Mouse (Mus musculus) thymus, postnatal 36 days (tissue): Measurements from ENCODE around the gene Mccc1.

ENCODE experiments used
- DNase-seq, 2 experiments: peaks; one replicate each; pipeline ENCODE4 v3.0.0; 2022; ENCODE audit warnings: mixed read lengths in 2 of 2

The Mccc1 gene

DNA sequence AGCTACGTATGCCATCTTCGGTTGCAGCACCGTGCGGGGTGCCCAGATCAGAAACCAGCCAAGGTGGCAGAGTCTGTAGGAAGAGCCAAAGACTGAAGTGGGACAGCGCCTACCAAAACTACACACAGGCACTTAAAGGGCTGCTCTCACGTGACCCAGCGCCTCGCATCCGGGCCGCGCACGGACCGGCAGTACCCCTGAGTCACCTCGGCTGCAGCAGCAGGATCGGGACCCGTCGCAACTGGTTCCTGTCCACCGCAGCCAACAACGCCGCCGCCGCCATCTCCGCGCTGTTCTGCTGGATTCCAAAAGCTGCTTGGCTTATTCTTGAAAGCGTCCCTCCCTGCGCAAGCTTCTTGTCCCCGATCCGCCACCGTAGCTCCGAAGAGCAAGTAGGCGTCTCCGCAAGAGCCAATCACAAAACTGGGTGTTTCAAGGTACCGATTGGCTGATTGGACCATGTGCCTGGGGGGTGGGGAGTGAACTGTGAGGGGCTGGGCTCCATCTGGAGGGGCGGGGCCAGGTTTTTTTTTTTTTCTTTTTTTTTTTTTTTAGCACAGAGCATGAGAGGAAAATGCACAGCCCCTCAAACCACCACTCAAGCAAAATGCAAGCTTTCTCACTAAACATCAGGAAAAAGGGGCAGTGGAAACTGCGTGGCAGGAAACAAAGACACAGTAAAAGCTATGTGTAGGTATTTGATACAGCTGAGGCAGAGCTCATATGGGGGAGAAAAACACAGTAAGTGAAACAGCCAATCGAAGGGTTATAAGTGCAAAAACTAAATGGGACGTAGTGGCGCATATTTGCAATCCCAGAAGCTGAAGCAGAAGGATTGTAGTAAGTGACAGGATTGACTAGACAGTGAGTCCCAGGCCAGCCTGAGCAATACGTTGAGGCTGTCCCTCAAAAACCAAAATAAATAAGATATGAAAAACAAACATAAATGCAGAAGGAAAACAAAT, at the start of gene Mccc1:
Gene Mccc1 (minus strand): TSS at position 404 of the 965 bp plus-strand sequence.
- peak; percentile 90 to 92 for DNase-seq

GRCm38 (mm10) chr3:36049106-36049505, 48.6 kb upstream of the Mccc1 start:
- DNase-seq, result no peak

DNA sequence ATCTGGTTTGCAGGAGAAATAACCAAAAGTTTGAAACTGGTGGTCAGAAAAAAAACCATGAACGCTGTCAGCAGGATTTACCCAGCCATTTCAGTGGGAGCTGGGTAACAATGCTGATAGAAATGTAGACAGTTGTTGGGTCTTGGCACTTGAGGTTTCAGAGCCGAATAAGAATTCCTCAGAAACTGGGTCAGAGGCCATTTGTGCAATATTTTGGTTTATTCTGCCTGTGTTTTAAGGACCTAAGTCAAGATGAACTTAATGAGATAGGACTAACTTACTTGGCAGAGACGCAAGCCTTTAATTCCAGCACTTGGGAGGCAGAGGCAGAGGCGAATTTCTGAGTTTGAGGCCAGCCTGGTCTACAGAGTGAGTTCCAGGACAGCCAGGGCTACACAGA, 44.6 kb upstream of the Mccc1 start:
- no peak for DNase-seq

GRCm38 (mm10) chr3:36044520-36044919, 44.0 kb upstream of the Mccc1 start:
- no peak for DNase-seq

- DNase-seq, result no peak
Measured at GRCm38 (mm10) chr3:36031740-36032510, 31.4 kb upstream of the Mccc1 start.

DNA sequence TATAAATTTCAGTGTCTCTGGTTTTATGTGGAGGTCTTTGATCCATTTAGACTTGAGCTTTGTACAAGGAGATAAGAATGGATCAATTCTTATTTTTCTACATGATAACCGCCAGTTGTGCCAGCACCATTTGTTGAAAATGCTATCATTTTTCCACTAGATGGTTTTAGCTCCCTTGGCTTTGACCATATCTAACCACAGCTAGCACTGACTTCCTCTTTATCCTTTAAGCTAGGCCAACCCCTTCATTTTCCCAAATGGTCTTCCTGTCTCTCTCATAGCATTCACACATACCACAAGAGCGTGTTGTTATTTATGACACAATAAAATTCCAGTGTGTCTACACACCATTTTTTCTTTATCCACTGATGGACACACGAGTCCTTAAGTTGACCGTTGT, 29.5 kb upstream of the Mccc1 start:
- DNase-seq, result no peak

DNA sequence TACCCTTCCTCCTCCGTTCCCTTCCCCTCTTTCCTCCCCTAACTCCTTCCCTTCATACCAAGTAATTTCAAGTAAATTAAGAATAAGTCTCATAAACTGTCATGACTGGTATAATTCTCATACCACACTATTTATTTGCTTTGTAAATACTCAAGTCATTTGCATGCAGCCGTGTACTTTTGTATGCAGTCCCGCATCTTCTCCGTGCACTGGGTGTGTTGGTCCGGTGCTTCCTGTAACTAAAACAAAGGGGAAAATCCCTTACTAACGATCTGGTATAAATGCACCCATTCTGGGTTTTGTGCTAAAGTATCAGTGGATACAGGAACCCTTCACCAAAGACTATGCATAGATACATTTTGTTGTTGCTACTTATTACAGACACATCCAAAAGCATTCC, 25.3 kb upstream of the Mccc1 start:
- no peak for DNase-seq

DNA sequence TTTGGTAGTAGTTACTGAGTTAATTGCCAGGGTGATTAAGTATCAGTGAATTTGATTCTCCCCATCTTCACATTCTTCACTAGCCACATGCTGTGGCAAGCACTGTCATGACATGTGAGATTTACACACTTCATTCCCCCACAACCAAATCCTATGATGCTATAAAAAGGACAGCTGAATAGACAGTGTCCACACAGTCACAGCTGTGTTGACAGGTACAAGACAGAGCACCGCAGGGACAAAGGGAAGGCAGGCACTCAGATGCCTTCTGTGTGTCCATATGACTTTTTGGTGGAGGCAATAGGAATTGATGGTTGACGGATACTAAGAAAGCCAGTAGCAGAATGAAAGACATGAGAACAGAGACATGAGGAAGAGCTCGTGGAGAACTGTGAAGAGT, 10.8 kb upstream of the Mccc1 start:
- DNase-seq, result no peak

DNA sequence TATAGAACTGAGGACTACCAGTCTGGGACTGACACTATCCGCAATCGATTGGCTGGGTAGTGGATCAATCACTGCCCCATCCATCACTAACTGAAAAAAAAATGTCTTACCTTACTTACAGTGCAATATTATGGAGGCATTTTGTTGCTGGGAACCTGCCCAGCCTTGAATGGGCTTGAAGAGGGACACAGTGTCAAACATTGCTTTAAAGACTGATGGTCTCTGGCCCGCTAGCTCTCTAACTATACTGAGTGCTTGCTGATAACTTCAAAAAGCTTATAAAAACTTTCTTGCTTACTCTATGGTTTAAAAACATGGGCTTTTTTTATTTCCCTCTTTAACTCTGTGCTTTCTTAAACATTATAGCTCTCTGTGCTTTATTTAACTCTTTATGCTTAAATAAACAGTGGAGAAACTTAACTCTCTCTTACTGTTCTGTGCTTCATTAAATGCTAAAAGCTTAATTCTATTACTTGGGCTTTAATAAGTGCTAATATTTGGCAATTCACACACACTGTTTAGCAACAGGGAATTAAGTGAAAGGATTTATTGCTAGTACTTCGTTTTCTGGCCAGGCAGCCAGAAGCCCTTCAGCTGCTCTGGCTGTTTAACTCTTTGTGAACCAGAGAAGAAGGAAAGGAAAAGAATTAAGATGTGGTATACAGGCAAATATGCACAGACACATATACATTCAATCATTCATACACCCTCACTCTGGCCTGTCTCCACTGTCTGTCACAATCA, 8.1 kb upstream of the Mccc1 start:
- DNase-seq, result no peak

- DNase-seq, result no peak
Measured at GRCm38 (mm10) chr3:36004028-36004895, 3.8 kb upstream of the Mccc1 start.

DNA sequence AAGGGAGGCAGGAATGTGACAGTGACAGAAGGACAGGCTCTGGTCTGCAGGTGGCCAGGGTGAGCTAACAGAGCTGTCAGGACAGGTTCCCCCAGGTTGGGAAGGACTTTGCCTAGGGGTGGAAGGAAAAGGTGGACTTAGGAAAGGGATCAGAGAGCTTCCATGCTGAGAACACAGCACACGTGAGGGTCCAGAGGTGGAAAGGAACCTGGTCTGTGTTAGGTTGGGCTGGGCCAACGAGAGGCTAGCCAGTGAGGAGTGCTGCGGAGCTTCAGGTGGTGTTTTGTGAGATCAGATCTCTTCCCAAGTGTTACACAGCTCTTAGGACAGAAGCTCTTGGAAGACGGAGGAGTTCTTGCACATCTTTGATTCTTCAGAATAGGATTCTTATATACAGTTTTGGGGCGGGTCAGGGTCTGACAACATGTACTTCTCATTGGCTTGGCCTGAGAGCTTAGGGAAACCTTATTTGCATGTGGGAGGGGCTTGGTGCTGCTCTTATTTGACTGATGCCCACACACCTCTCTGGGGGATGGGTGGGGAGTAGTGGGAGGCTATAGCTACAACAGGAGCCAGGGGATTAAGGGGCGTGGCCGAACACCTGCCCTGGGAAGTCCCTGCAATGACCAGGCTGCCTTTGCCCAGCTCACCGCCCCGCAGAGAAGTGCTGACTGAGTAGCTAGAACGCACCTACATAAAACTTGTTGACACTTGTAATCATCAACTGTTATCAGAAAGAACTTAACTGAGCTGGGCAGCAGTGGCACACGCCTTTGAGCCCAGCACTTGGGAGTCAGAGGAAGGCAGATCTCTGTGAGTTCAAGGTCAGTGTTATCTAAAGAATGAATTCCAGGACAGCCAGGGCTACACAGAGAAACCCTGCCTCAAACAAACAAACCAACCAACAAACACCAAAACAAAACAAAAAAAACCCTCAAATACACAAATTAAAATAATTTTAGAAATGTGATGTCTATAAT, 5.6 kb downstream of the Mccc1 start:
- no peak for DNase-seq

DNA sequence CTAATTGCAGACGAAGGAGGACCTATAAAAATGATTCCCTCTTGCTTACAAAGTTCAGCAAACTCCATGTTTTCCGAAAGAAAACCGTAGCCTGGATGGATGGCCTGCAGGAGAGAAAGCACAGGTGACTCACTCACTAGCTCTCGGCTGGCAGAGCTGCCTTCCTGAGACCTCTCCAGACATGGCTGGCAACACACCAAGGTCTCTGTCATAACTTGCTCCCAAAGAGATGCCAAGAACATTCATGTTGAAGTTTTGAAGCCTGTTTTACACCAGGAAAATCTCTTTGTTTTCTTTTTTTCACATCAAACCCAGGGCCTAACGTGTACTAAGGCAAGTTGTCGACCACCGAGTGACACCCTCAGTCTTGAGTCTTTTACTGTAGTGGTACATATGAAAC, 9.8 kb downstream of the Mccc1 start:
- no peak for DNase-seq

- DNase-seq, result no peak
Measured at GRCm38 (mm10) chr3:35988031-35988430, 12.4 kb downstream of the Mccc1 start.

DNA sequence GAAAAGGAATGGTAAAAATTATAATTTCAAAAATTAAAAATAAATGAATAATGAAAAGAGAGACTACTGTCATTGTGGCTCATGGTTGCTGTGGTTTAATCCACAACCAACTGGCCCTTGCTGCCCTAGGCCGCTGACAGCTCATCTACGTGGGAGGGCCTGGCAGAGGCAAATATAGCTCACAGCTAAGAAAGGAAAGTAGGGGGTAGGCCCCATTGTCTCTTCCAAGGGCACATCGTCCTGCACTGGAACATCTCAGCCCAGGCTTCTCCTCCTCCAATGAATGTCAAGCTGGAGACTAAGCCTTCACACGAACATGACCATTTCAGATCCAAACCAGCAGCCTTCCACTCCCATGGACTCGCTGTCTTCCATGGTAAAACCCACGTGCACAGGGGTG, 14.2 kb downstream of the Mccc1 start:
- no peak for DNase-seq

GRCm38 (mm10) chr3:35973551-35973950, 26.9 kb downstream of the Mccc1 start:
- peak; percentile 47 to 48 for DNase-seq

DNA sequence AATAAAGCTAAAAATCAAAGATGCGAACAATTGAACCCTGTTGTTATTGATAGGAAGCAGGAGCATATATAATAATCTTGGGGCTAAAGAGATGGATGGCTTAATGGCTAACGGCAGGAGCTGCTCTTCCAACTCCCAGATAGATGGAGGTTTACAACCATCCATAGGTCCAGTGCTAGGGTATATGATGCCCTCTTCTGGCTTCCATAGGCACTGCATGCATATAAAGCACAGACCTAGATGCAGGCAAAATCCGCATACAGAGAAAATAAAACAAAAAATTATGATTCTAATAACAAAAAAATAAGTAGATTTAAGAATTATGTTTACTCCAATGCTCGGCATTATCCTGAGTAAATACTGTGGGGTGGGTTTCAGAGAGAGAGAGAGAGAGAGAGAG, 27.5 kb downstream of the Mccc1 start:
- peak in 1 of 2 experiments; percentile 7 for DNase-seq

GRCm38 (mm10) chr3:35971149-35971548, 29.3 kb downstream of the Mccc1 start:
- DNase-seq, result no peak

DNA sequence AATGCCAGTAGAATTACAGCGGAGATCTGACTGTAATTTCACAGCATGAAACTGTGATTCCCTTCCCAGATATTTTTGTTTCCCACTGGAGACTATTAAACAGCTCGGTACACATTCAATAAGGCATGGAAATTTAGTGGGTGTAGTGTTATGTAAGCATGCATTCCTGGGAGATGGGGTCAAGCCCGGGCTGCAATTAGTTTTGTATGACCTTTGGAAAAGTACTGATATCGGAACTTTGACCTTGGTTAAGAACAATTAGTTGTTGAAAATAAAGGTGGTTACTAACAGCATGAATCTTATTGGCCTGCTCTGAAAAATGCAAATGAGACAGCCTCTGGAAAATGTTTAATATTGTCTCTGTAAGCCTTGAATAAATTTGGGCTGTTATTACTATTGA, 30.0 kb downstream of the Mccc1 start:
- no peak for DNase-seq

DNA sequence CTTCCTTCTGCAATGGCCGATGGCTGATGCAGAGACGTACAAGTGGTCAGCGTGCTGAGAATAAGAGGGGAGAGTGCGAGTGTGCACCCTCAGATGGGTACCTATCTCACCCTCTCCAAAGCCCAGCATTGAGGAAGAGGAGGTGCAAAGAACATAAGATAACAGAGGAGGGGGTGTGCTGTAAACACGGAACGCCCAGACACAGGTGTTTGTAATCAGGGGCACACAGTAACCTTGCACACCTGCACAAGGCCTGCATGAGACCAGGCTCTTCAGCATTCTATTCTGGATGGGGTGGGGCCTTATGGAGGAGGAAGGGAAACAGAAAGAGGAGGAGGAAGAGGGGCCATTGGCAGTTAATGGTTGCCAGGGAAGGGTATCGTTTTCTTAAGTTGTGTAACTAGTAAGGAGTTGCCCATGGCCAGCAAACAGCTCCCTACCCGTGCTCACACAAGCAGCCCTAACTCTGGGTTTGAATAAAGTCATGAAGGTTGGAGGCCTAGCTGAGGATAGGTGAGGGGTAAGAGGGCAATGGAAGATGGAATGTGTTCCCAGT, 33.0 kb downstream of the Mccc1 start:
- no peak for DNase-seq

GRCm38 (mm10) chr3:35966493-35966892, 34.0 kb downstream of the Mccc1 start:
- DNase-seq, result no peak

GRCm38 (mm10) chr3:35964928-35965327, 35.5 kb downstream of the Mccc1 start:
- DNase-seq, result no peak
